Mouse (Mus musculus) heart, adult 2 months (tissue): ENCODE results near the gene Clcn6. TPM values are rescaled to one million over a fixed set of nuclear protein-coding genes. Genes with fewer than 3 reads are reported as not detected.
A peak's percentile ranks its signal among the peaks of the same experiment; 100 is the strongest.

ENCODE experiments used
- DNase-seq, 2 experiments: peaks; one replicate each; pipeline ENCODE4 v3.0.0; 2021
- H3K27ac ChIP-seq: fragments of 200-600 bp; 2 replicates; pipeline ENCODE4 v1.8.1; 2022
- H3K27me3 ChIP-seq: fragments of 200-500 bp; 2 replicates; pipeline ENCODE4 v1.6.1; 2012; ENCODE audit warnings: mild to moderate bottlenecking, low read length, inconsistent platforms, mixed read lengths; ENCODE audit not compliant: control insufficient read depth, insufficient read depth
- H3K36me3 ChIP-seq: fragments of 200-500 bp; 2 replicates; pipeline ENCODE4 v1.6.1; 2012; ENCODE audit warnings: low read length, inconsistent platforms; ENCODE audit not compliant: control insufficient read depth, insufficient read depth
- H3K4me1 ChIP-seq: fragments of 200-500 bp; 2 replicates; pipeline ENCODE4 v1.6.1; 2011; ENCODE audit warnings: low read length; ENCODE audit not compliant: control insufficient read depth, insufficient read depth
- H3K4me3 ChIP-seq: fragments of 200-600 bp; 2 replicates; pipeline ENCODE4 v1.8.1; 2022
- H3K79me2 ChIP-seq: fragments of 200-500 bp; replicated peaks from 2 replicates; pipeline ENCODE4 v1.6.1; 2012; ENCODE audit warnings: mild to moderate bottlenecking, inconsistent platforms, low read length, moderate library complexity, mixed read lengths; ENCODE audit not compliant: control insufficient read depth, insufficient read depth
- H3K9ac ChIP-seq: fragments of 200-500 bp; 2 replicates; pipeline ENCODE4 v1.6.1; 2012; ENCODE audit warnings: low read depth, mild to moderate bottlenecking, control low read depth, inconsistent platforms, low read length, mixed read lengths
- CTCF ChIP-seq: fragments of 200-600 bp; IDR thresholded peaks from 2 replicates; pipeline ENCODE4 v1.8.1; 2022; ENCODE audit warnings: antibody characterized with exemption, mild to moderate bottlenecking, moderate library complexity
- EP300 ChIP-seq: fragments of 200-500 bp; IDR thresholded peaks from 2 replicates; pipeline ENCODE4 v1.6.1; 2011; ENCODE audit warnings: low read depth, low read length, control low read depth; ENCODE audit not compliant: insufficient read depth
- POLR2A ChIP-seq: fragments of 200-500 bp; IDR thresholded peaks from 2 replicates; pipeline ENCODE4 v1.6.1; 2011; ENCODE audit warnings: mild to moderate bottlenecking, low read depth, low read length, control low read depth; ENCODE audit not compliant: insufficient read depth
- WGBS: fragments of 180-500 bp; shearing (Covaris S2); methylation state at CpG from one replicate; pipeline ENCODE4 v1.1.7; 2018; 5-methylcytosine and 5-hydroxymethylcytosine counted together
- intact Hi-C: fragments of 180-260 bp; cut with DNase I; formaldehyde crosslinking; loops from one replicate; pipeline ENCODE4 v1.15.1; 2025
- polyA plus RNA-seq: library from polyadenylated mRNA; depleted of rRNA; stranded (reverse); fragments of >200 nt; gene quantifications from 2 replicates; pipeline ENCODE4 v1.2.3, GENCODE M21; 2012; rRNA removed
- total RNA-seq, 2 experiments: library from RNA; stranded (reverse); gene quantifications; 2 replicates each; pipeline ENCODE4 v1.2.3; 2021

The Clcn6 gene
- total and polyA plus RNA-seq, 3 experiments: 7.5 to 8.9 (median 8.1) TPM

DNA sequence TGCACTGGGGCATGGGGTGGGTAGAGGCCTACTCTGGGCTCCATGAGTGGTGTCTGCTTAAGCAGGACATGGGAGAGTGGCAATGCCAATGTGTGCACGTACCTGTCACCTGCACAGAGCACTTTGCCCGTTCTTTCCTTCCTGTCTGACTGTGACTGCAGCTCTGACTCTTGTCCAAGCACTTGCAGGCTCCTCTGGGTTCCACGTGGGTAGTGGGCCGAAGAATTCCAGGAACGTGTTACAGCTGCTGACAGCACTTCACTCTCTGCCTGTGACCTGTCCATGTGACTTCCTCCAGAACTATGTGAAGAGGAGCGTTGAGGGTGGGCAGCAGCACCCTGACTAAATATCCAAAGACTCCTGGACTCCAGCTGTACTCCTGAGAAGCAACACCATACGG lies 72.9 kb downstream of the Clcn6 start:
- peak overlapping the region; percentile 75 for H3K27ac ChIP-seq
- DNase-seq: peak in 1 of 2 experiments; percentile 39
- H3K27me3 ChIP-seq: no peaks in the 10 kb centered on the region
- TF ChIP-seq POLR2A (peak; percentile 44; the same call in 1 of the 2 replicates), CTCF (no peak), EP300 (peak; percentile 93)
- peaks cover 7% of the 10 kb centered on the region for H3K4me1 ChIP-seq
- intact Hi-C loops: no loop called here
- H3K36me3 ChIP-seq: no peaks in the 10 kb centered on the region
- H3K9ac ChIP-seq: peak overlapping the region; percentile 42; the same call in 1 of the 2 replicates
- H3K4me3 ChIP-seq: no peak overlapping the region
- H3K79me2 ChIP-seq: no peaks in the 10 kb centered on the region
- 41% methylated on average over 7 of the region's 7 CpGs for WGBS

DNA sequence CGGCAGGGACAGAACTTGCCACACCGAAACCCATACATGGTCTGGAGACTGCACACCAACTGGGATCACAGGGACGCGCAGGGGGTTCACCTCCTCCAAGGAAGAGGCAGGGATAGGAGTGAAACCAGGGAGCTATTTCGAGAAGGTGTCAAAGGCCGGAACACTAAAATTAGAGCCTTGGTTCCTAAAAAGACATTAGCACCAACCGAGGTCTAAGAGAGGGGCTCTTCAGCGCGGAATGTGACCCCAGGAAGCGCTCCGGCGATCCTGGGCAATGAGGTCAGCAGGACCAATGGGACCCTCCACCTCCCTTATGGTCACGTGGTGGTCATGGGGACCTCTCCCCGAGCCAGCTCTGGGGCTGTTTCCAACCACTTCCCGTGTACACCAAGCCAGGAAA lies 75.0 kb downstream of the Clcn6 start:
- WGBS: 69% methylated on average over 15 of the region's 15 CpGs
- TF ChIP-seq POLR2A (peak; percentile 38; the same call in 1 of the 2 replicates), EP300 (peak; percentile 80), CTCF (no peak)
- Histone ChIP-seq H3K79me2 (no peaks in the 10 kb centered on the region), H3K9ac (peak overlapping the region; percentile 39; the same call in 1 of the 2 replicates), H3K4me3 (no peak overlapping the region), H3K27ac (peak overlapping the region; percentile 76), H3K27me3 (no peaks in the 10 kb centered on the region), H3K36me3 (no peaks in the 10 kb centered on the region), H3K4me1 (peaks cover 4% of the 10 kb centered on the region)
- intact Hi-C loops: loop anchor here (2.0 kb wide), 1 partner anchor 21 kb away; the partner anchor contains the start of gene Nppb
- peak; percentile 56 to 78 for DNase-seq

DNA sequence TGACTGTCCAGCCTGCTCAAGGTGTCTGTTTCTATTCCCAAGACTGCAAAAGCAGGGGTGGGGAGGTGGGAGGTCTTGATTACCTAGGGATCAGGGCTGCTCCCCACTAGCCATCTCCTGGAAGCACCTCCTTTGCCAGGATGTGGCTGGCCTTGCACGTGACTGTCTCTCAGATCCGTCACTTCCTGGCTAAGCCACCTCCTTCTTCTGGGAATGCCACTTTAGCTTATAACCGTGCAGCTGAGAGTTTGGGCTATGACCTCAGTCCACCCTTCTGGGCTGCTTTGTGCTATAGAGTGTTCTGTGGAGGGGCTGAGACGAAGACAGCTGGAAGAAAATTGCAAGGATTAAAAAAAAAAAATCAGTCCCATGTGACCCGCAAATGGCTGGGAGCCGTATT lies 75.8 kb downstream of the Clcn6 start:
- intact Hi-C loops: loop anchor here (2.0 kb wide), 1 partner anchor 22 kb away; the partner anchor contains the start of gene Nppb
- peak overlapping the region; percentile 8; the same call in 1 of the 2 replicates for H3K9ac ChIP-seq
- peaks cover 4% of the 10 kb centered on the region for H3K4me1 ChIP-seq
- no peaks in the 10 kb centered on the region for H3K36me3 ChIP-seq
- peak overlapping the region; percentile 76 for H3K27ac ChIP-seq
- H3K4me3 ChIP-seq: peak overlapping the region; percentile 12; the same call in 1 of the 2 replicates
- DNase-seq: peak in 1 of 2 experiments; percentile 55
- peak; percentile 74 for TF ChIP-seq POLR2A
- TF ChIP-seq EP300: 0 out of 2 replicates have a peak, but pooled peaks have one; percentile 10
- TF ChIP-seq CTCF: no peak
- no peaks in the 10 kb centered on the region for H3K27me3 ChIP-seq
- H3K79me2 ChIP-seq: no peaks in the 10 kb centered on the region
- 30% methylated on average over 6 of the region's 6 CpGs for WGBS

DNA sequence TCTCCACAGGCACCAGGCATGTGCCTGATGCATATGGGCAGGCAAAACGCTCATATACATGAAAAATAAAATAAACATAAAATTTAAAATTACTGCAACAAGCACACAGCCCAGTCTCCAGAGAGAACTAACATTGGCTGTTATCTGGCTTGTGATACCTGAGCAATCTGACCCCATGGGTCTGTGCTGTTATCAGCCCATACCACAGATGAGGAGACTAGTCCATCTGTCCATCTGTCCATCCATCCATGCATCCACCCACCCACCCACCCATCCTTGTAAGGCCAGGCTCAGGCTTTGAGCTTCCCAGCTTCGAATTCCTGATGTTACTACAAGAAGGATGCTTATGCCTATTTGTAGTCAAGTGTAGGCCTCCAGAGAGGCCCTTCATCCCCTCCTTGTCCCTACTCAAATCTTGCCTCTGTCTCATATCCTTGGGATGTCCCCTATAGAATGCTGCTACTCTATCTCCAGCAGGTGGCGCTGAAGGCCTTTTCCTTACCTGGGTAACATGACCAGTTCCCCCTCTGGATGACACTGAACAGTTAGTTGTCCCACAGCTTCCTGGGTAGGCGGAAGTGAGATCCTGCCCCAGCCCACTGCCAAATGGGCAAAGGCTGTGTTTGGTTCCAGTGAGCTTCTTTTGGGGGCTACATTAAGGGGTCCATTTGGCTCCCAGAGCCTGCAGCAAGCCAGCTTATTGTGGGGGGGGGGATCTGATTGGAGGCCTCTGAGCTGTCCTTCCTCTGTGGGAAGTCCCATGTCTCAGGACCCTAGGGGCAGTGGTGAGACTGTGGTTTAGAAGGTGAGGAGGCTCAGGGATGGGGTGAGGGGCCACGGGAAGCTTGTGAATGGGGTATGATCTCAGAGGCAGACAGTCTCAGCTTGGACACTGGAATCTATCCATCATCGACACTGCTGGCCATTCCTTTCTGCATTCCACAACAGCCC lies 78.5 kb downstream of the Clcn6 start:
- TF ChIP-seq POLR2A (no peak), CTCF (peak; percentile 82), EP300 (peak; percentile 81; the same call in 1 of the 2 replicates)
- Histone ChIP-seq H3K27me3 (no peaks in the 10 kb centered on the region), H3K79me2 (no peaks in the 10 kb centered on the region), H3K4me3 (no peak overlapping the region), H3K27ac (no peak overlapping the region), H3K4me1 (peaks cover 3% of the 10 kb centered on the region), H3K9ac (no peak overlapping the region), H3K36me3 (no peaks in the 10 kb centered on the region)
- peak; percentile 61 to 68 for DNase-seq
- intact Hi-C loops: loop anchor here (1.0 kb wide), 1 partner anchor 48 kb away; no protein-coding TSS in a partner anchor
- WGBS: 27% methylated on average over 6 of the region's 6 CpGs

DNA sequence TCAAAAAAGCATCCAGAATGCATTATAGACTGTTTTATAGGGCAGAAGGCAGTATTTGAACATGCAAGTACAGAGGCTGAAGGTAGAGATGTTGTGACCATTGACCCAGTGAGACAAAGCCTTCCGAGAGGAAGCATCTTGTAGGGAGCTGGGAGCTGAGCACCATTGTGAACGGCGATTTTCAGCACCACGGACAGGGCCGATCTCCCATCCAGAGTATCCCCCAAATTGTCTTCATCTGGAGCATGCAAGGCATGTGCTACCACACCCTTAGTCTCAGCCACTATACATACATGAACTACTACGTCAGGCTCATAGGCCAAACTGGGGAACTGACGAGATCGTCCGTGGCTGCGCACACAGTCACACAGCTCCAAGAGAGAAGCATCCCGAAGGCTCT lies 81.5 kb downstream of the Clcn6 start:
- intact Hi-C loops: no loop called here
- DNase-seq: no peak

More for the DNA sequence above, 81.5 kb downstream of the Clcn6 start:
- Histone ChIP-seq H3K79me2 (no peaks in the 10 kb centered on the region), H3K4me3 (no peak overlapping the region), H3K9ac (no peak overlapping the region), H3K27me3 (no peaks in the 10 kb centered on the region), H3K36me3 (no peaks in the 10 kb centered on the region), H3K27ac (no peak overlapping the region), H3K4me1 (no peaks in the 10 kb centered on the region)
- TF ChIP-seq POLR2A: no peak
- TF ChIP-seq EP300: no peak
- no peak for TF ChIP-seq CTCF
- WGBS: 39% methylated on average over 11 of the region's 11 CpGs

Other genes with a start within 250 kb of the Clcn6 start
- 1 to 10 TPM; 2.5 to 2.6 TPM for gene Zfp984, start 229.0 kb downstream of the Clcn6 start, total RNA-seq
- gene Zfp984, start 229.0 kb downstream of the Clcn6 start, polyA plus RNA-seq: 0.31 and 1.5 TPM in 2 replicates
- gene Zfp933, start 190.5 kb downstream of the Clcn6 start, total RNA-seq: 10 to 100 TPM; 10.3 to 11.2 TPM
- gene Zfp933, start 190.5 kb downstream of the Clcn6 start, polyA plus RNA-seq: 1.3 and 3.7 TPM in 2 replicates
- gene Miip, start 170.0 kb downstream of the Clcn6 start, total RNA-seq: 1 to 10 TPM; 5.4 to 7.4 TPM
- 24.8 and 26.0 TPM in 2 replicates for gene Miip, start 170.0 kb downstream of the Clcn6 start, polyA plus RNA-seq
- gene Fv1, start 169.8 kb downstream of the Clcn6 start, total RNA-seq: 10 to 100 TPM; 21.1 to 22.8 TPM
- 3.3 and 14.3 TPM in 2 replicates for gene Fv1, start 169.8 kb downstream of the Clcn6 start, polyA plus RNA-seq
- 100 to 1,000 TPM; 626 to 697 TPM for gene Mfn2, start 134.1 kb downstream of the Clcn6 start, total RNA-seq
- 395 and 619 TPM in 2 replicates for gene Mfn2, start 134.1 kb downstream of the Clcn6 start, polyA plus RNA-seq
- gene Plod1, start 102.1 kb downstream of the Clcn6 start, total RNA-seq: 10 to 100 TPM; 62.4 to 65.8 TPM
- gene Plod1, start 102.1 kb downstream of the Clcn6 start, polyA plus RNA-seq: 88.6 and 123 TPM in 2 replicates
- 10 to 100 TPM; 38.9 to 41.9 TPM for gene 2510039O18Rik, start 97.9 kb downstream of the Clcn6 start, total RNA-seq
- gene 2510039O18Rik, start 97.9 kb downstream of the Clcn6 start, polyA plus RNA-seq: 41.2 and 42.3 TPM in 2 replicates
- gene Nppb, start 53.0 kb downstream of the Clcn6 start, total RNA-seq: 100 to 1,000 TPM; 117 to 262 TPM
- gene Nppb, start 53.0 kb downstream of the Clcn6 start, polyA plus RNA-seq: 204 and 212 TPM in 2 replicates
- gene Nppa, start 38.1 kb downstream of the Clcn6 start, total RNA-seq: 1,000 to 10,000 TPM; 1,237 to 1,820 TPM
- 4,085 and 4,474 TPM in 2 replicates for gene Nppa, start 38.1 kb downstream of the Clcn6 start, polyA plus RNA-seq
- gene Mthfr, start 256 bp upstream of the Clcn6 start, total RNA-seq: 10 to 100 TPM in 1 of 2 experiments, 1 to 10 TPM in 1; 8.2 to 11.0 TPM
- 15.7 and 17.3 TPM in 2 replicates for gene Mthfr, start 256 bp upstream of the Clcn6 start, polyA plus RNA-seq
- gene Agtrap, start 49.2 kb upstream of the Clcn6 start, total RNA-seq: 10 to 100 TPM; 38.3 to 47.1 TPM
- gene Agtrap, start 49.2 kb upstream of the Clcn6 start, polyA plus RNA-seq: 26.8 and 40.2 TPM in 2 replicates
- 10 to 100 TPM; 11.0 to 13.8 TPM for gene Mad2l2, start 91.6 kb upstream of the Clcn6 start, total RNA-seq
- gene Mad2l2, start 91.6 kb upstream of the Clcn6 start, polyA plus RNA-seq: 21.9 and 23.6 TPM in 2 replicates
- gene Draxin, start 91.9 kb upstream of the Clcn6 start, total RNA-seq: under 1 TPM in 1 of 2 experiments, not detected in 1; 0.41 TPM
- gene Draxin, start 91.9 kb upstream of the Clcn6 start, polyA plus RNA-seq: 0.29 and 0.32 TPM in 2 replicates
- 10 to 100 TPM; 36.0 to 39.3 TPM for gene Fbxo6, start 113.3 kb upstream of the Clcn6 start, total RNA-seq
- 68.4 and 68.6 TPM in 2 replicates for gene Fbxo6, start 113.3 kb upstream of the Clcn6 start, polyA plus RNA-seq
- gene Fbxo44, start 121.7 kb upstream of the Clcn6 start, total RNA-seq: 10 to 100 TPM; 19.7 to 26.7 TPM
- gene Fbxo44, start 121.7 kb upstream of the Clcn6 start, polyA plus RNA-seq: 18.7 and 35.0 TPM in 2 replicates
- gene Fbxo2, start 121.8 kb upstream of the Clcn6 start, total RNA-seq: under 1 TPM in 1 of 2 experiments, not detected in 1; 0.31 TPM
- gene Fbxo2, start 121.8 kb upstream of the Clcn6 start, polyA plus RNA-seq: 0.47 and 0.59 TPM in 2 replicates
- gene Disp3, start 249.1 kb upstream of the Clcn6 start, total RNA-seq: not detected
- not detected in 2 replicates for gene Disp3, start 249.1 kb upstream of the Clcn6 start, polyA plus RNA-seq